Mouse (Mus musculus): ENCODE measurements at regions not wholly inside any gene's neighbourhood (a gene's known extent, or its start where the extent isn't known, plus 50 kb on each side); places are given as distances from the start of the nearest gene placed in this dataset.

DNA sequence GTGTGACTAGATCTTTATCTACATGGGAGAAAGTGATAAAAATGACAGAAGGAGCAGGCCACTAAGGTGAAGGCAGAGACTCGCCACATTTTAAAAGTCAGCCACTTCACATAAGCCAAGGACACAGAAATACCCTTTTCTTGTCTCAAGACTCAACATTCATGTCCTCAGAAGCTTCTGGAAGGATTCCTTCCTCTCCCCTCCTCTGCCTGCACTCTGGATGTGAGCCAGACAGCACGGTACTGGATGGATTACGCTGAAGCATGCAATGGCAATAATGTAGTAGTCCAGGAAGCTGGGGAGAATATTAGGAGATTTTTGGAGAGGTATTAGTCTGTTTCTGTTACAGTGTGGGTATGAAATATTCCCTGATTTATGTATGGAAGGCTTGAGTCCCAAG, 100.5 kb upstream of the Zfp770 start:
- TF ChIP-seq CTCF (IDR thresholded peaks at IDR 0.05; ENCODE audit: extremely low read depth, insufficient read depth, low read length) = no peak
- no peak for TF ChIP-seq POLR2A (IDR thresholded peaks at IDR 0.05; ENCODE audit: extremely low read depth, insufficient read depth, low read length)
- Histone ChIP-seq H3K4me1 (ENCODE audit: control insufficient read depth, insufficient read depth, low read length) (no peaks in the 10 kb centered on the region), H3K27ac (ENCODE audit: insufficient read depth, low read length) (no peak overlapping the region), H3K4me3 (ENCODE audit: insufficient read depth, low read length) (no peak overlapping the region)

GRCm38 (mm10) chr2:114295110-114295509, 93.8 kb upstream of the Zfp770 start:
- TF ChIP-seq CTCF (IDR thresholded peaks at IDR 0.05; ENCODE audit: extremely low read depth, insufficient read depth, low read length) = no peak
- Histone ChIP-seq H3K4me1 (ENCODE audit: control insufficient read depth, insufficient read depth, low read length) (no peaks in the 10 kb centered on the region), H3K27ac (ENCODE audit: insufficient read depth, low read length) (no peak overlapping the region), H3K4me3 (ENCODE audit: insufficient read depth, low read length) (no peak overlapping the region)

DNA sequence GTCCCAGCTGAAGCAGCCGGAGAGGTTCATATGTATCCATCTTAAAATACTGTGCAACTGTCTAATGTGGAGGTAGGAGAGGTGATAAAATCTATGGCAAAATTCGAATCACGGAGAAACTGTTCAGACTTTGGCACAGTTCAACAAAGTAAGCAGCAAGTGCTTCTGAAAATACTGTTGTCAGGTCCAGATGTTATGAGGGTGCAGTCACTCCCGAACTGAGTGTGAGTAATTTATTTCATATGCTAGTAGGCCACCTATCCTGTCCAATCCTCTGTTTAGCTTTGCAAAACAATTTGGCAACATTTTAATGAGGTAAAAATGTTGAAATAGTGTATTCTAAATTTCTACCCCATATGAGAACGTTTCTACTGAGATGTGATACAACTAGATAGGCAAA, 90.1 kb upstream of the Zfp770 start:
- H3K27ac ChIP-seq (ENCODE audit: insufficient read depth, low read length) = no peak overlapping the region
- no peak overlapping the region for H3K4me3 ChIP-seq (ENCODE audit: insufficient read depth, low read length)
- H3K4me1 ChIP-seq (ENCODE audit: control insufficient read depth, insufficient read depth, low read length) = no peaks in the 10 kb centered on the region
- TF ChIP-seq CTCF (IDR thresholded peaks at IDR 0.05; ENCODE audit: extremely low read depth, insufficient read depth, low read length) (no peak), POLR2A (IDR thresholded peaks at IDR 0.05; ENCODE audit: extremely low read depth, insufficient read depth, low read length) (no peak)

GRCm38 (mm10) chr2:114275536-114275935, 74.3 kb upstream of the Zfp770 start:
- H3K4me1 ChIP-seq (ENCODE audit: control insufficient read depth, insufficient read depth, low read length) = no peaks in the 10 kb centered on the region
- TF ChIP-seq CTCF (IDR thresholded peaks at IDR 0.05; ENCODE audit: extremely low read depth, insufficient read depth, low read length) (no peak), POLR2A (IDR thresholded peaks at IDR 0.05; ENCODE audit: extremely low read depth, insufficient read depth, low read length) (no peak)
- no peak overlapping the region for H3K27ac ChIP-seq (ENCODE audit: insufficient read depth, low read length)
- no peak overlapping the region for H3K4me3 ChIP-seq (ENCODE audit: insufficient read depth, low read length)

DNA sequence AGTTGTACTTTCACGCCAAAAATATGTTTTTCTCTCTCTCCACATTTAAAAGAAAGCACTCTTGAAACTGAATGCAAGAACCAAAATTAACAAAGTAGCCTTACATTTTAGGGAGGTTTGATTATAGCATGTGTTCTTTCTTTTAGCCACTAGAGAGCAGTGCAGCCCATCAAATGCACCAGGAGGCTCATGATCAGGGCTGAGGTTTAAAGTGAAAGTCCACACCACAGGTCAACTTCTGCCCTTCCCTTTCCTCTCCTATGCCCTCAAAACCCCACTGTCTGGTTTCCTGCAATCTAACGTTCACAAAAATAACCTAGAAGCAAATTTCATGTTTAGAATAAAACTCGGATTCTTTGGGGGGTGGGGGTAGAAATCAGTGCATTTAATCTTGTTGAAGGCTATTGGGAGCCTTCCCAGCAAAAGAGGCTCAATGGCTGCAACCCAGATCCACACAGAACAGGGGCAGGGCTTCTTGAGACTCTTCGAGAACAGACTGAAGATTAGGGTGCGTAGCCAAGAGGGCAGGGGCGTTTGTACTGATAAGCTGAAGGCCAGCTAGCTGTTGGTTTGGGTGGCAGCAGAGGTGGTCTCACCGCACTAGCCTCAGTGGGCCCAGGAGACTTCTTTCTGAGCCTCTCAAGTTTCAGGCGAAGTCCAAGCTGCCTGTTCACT, 59.3 kb upstream of the Zfp770 start:
- no peak overlapping the region for H3K27ac ChIP-seq (ENCODE audit: insufficient read depth, low read length)
- TF ChIP-seq POLR2A (IDR thresholded peaks at IDR 0.05; ENCODE audit: extremely low read depth, insufficient read depth, low read length) = no peak
- TF ChIP-seq CTCF (IDR thresholded peaks at IDR 0.05; ENCODE audit: extremely low read depth, insufficient read depth, low read length) = peak; percentile 94
- H3K4me1 ChIP-seq (ENCODE audit: control insufficient read depth, insufficient read depth, low read length) = peaks cover 3% of the 10 kb centered on the region; the same call in 1 of the 2 replicates
- H3K4me3 ChIP-seq (ENCODE audit: insufficient read depth, low read length) = no peak overlapping the region; the same call in 1 of the 2 replicates

- H3K4me1 ChIP-seq (ENCODE audit: control insufficient read depth, insufficient read depth, low read length) = peaks cover 3% of the 10 kb centered on the region; the same call in 1 of the 2 replicates
- TF ChIP-seq CTCF (IDR thresholded peaks at IDR 0.05; ENCODE audit: extremely low read depth, insufficient read depth, low read length) (no peak), POLR2A (IDR thresholded peaks at IDR 0.05; ENCODE audit: extremely low read depth, insufficient read depth, low read length) (no peak)
- 0 out of 2 replicates have a peak overlapping the region, but pooled peaks have one; percentile 50 for H3K27ac ChIP-seq (ENCODE audit: insufficient read depth, low read length)
- H3K4me3 ChIP-seq (ENCODE audit: insufficient read depth, low read length) = no peak overlapping the region
Measured at GRCm38 (mm10) chr2:114259539-114259938, 58.3 kb upstream of the Zfp770 start.

All from cortical plate, adult 2 months (tissue).